Mouse (Mus musculus): ENCODE data around the gene Plxna2.
A peak's percentile ranks its signal among the peaks of the same experiment; 100 is the strongest.

Plxna2 gene

DNA sequence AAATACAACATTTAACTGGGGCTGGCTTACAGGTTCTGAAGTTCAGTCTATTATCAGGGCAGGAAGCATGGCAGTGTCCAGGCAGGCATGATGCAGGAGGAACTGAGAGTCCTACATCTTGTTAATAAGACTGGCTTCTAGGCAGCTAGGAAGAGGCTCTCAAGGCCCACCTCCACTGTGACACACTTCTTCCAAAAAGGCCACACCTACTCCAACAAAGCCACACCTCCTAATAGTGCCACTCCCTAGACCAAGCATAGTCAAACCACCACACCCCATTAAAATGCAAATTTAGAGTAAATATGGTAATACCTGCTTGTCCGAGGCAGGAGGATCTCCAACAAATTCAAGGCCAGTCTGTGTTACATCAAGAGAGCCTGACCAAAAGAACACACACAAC is 156.7 kb downstream of the Plxna2 start:
- DNase-seq: no peak

DNA sequence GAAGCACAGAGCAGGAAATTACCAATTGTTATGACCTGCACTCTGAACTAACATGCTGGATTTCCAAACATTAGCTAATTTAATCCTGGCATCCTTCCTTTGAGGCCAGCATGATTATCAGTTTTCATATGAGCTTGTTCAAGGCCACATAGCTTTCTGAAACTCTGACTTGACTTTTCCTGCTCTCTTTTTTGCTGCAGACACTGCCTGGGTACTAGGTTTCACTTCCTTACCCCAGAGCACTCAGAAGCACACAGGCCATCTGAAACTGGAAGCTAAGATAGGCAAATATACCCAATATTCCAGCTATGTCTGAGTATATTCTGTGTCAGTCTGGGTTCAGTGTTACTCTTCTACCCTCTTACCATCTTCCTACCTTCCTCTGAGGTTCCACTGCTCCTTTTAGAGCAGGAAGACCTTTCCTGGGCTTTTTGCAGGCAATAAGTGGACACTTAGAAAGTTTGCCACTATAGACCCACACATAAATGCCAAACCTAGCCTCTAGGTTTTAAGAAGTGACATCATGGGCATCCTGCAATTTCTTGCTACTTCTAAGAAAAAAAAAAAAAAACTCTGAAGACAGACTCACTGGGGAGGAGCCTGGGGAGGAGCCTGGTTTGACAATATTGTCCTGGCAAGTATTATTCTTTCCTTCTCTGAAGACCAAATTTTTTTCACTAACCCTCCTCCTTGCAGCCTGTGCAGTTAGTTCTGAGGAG is 157.8 kb downstream of the Plxna2 start:
- DNase-seq: no peak

DNA sequence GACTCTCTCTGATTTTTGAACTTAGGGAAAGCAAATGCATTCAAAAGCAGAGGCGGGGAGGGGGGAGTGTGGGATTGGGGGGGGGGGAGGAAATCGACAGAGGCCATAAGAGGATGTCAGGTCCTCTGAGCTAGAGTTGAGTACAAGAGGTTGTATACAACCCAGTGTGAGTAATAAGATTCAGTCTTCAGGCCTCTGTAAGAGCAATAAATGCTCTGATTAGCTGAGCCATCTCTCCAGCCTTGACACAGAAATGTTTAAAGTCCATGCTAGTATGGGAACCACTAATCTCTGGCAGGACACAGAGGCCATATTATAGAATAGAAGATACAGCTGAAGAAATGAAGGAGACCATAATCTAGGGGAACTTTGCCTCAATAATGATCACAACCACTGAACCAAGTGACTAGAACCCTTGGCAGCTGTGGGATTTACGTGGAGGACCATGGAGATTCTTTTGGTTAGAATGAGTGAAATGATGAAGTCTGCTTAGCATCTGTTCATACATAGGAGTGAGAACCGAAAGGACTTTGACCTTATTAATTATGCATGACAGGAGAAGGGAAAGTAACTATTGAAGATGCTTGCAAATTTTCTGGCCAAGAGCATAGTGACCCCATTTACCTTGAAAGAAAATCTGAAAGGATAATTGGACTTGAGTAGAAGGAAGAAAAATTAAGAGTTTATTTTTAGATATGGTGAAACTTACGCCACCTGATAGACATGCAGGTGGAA is 158.7 kb downstream of the Plxna2 start:
- no peak for DNase-seq

DNA sequence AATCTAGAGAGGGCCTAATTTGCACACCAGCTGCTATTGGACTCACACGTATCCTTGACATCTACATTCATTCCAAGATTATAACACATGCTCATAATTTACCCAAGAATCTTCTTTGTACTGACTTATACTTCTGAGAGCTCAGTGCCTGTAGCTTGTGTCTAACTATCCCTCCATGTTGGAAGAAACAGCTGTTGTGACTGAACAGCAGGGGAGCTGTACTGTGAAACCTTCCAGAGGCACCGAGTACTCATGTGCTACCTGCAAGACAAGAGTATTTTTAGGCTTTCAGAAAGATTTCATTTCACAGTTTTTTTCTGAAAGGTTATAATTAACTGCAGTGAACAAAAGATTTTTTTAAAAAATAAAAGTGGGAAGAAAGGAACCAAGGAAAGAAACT is 159.6 kb downstream of the Plxna2 start:
- DNase-seq: no peak

DNA sequence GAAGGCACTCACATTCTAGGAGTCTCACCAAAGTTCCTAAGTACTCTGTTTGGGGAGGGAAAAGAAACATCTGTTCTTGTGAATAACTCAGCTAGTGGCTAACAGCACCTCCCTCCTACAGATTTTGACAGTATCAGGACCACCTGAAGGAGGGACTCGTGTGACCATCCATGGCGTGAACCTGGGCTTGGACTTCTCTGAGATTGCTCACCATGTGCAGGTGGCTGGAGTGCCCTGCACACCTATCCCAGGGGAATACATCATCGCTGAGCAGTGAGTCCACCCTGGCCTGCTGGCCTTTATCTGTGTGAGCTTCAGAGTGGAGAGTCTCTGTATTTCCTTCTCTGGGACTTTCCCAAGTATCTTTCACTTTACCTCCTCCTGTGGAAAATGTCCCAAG is 162.4 kb downstream of the Plxna2 start:
- DNase-seq: no peak

DNA sequence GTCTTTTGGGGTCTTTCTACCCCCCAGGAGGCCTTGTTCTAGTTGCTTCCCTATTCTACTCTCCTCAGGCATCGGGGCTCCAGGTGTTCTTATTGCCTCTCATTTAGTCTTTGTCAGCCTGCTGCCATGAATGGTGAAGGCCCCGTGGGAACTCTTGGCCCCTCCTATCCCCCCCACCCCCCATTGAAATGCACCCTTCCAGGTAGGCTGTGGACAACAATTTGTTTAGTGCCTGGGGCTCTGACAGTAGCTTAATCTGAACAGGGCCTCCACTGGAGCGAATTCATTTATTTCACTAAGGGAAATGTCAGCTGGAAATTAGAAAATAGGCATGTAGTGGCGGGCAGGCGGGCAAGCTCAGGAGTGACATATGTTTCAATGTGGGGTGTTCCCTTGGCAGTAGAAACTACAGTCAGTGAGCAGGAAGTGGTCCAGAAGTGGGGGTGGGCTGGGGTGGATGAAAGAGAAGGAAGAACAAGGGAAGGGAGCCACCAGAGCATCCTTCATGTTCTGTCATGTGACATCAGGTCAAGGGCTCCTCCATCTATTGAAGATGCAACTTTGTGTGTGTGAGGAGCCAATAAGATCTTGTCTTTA is 162.9 kb downstream of the Plxna2 start:
- no peak for DNase-seq

DNA sequence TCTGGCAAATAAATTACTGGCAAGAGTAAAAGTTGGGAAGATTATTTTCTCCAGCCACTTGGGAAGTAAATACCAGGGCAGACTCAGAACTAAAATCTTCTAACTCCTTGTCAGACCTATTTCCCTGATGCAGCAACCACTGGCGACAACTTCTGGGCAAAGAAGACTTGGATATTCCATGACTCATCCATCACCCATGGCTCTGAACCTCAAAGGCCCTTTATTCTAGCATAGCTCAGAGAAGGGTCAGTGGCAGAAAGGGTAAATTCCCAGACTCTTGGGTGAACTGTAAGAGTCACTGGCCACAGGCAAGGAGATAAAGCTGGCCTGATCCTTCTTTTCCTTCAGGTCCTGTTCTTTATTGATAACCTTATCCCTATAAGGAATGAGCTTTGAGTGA is 163.5 kb downstream of the Plxna2 start:
- DNase-seq: no peak

DNA sequence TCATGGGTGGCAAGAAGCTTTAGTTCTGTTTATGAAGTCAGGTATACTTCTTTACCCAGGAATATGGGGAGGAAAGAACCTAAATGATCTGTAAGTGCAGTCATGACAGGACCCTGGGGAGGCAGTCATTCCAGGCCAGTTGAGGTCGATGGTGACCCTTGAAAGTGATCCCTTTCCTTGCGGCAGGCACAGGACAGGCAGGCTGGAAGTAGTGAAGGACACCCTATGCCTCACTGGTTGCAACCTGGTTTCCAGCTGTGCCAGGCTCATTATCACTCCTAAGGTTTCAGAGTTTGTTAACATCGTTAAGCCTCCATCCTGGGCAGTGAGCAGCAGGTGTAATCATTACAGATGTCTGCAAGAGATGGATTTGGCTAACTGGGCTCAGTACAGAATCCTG is 164.3 kb downstream of the Plxna2 start:
- DNase-seq: no peak

DNA sequence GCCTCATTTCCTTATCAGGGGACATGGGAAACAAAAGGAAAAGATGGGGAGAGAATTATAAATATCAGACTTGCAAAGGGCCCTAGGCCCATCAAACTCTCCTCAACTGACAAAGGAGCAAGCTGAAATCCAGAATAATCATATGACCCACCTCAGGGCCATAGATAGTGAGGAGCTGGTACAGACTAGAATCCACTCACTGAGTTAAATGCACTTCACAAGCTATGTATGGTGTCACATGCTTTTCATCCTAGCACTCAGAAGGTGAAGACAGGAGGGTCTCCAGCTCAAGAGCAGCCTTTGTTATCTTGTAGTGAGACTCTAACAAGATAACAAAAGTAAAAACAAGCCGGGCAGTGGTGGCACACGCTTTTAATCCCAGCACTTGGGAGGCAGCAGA is 169.6 kb downstream of the Plxna2 start:
- DNase-seq: no peak

DNA sequence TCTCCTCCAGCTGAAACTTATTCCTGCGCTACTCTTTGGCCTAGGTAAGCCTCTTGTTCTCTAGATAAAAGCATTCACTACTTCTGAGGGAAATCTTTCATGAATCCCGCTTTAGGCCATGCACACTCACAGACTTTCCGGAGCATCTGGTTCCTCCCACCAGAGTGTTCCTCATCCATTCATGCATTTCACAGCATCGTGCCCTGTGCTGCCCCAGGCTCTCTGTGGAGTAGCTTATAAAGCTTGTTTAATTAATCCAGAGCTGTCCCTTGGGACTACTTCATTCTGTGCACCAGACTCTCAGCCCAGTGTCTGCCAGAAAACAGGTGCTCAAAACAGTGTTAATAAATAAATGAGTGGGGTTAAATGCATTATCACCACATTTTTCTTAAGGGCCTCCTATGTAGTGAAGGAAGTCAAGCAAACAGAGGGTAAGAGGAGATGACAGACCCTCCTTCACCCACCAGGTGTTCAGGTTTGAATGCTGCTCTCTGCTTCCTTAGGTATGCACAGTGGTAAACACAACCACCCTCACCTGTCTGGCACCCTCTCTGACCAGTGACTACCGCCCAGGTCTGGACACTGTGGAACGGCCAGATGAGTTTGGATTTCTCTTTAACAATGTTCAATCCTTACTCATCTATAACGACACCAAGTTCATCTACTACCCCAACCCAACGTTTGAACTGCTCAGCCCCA is 175.4 kb downstream of the Plxna2 start:
- no peak for DNase-seq

DNA sequence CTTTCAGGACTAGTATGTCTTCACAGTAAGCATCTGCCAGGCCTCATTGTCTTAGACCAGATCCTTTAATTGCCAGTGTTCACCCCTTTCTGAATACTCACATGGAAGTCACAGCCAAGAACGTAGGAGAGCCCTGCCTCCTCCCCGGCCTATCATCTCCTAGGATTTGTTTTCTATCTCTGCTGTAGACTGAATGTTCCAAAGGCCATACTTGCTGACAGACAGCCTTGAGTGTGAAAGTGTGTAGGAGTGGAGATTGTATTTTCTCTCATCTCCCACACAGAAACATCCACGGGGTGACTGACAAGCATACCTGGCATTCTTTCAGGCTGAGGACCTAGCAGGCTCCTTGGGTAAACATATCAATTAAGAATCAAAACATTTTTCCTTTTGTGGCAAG is 177.3 kb downstream of the Plxna2 start:
- DNase-seq: no peak

DNA sequence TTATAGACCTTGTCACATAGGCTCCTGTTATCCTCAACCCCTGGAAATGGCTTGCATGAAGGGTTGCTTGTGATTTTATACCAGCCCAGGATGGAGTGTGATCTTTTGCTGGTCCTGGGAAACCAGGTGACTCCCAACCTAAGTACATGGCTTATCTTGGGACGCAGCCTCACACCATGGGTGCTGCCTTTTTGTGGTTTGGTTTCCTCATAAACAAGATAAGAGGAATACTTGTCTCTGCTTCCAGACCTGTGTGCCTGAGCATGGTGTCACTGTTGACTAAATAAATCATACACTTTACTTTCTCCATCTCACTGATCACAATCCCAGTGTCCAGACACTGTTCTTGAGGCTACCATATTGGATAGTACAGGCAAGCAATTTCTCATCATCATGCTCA is 179.8 kb downstream of the Plxna2 start:
- no peak for DNase-seq

DNA sequence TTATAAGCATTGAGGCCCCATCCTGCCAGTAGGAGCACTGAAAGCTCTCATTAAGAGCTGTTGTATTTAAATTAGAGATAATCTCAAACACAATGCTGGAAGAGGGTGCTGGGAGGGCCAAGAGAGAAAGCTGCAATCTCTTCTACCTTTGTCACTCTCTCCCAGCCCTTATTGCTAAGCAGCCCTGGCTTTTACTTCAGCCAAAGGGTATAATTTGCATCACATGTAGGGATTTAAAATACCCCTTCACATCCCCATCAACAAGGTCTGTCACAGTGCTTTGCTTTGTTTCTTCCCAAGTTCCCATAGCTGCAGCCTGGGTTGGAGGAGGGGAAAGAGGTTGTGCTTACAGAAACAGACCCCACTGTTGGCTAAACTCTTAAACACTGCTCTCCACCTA is 180.5 kb downstream of the Plxna2 start:
- no peak for DNase-seq

DNA sequence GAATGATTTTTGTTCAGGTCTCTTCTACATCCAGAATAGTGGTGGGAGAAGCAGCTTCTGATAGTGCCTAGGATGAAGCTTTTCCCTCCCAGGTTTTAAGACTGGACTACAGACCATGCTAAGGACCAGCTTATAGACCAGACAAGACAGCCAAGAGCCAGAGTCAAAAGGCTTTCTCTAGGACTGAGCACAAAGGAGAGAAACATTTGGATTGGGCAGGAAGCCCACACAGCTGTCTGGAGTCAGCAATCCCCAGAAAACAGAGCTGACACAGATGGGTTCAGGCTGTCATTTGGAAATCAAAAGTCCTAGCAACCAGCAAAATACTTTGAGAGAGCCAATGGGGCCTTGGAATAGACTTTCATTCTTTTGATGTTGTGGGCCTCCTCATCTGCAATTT is 190.2 kb downstream of the Plxna2 start:
- no peak for DNase-seq

DNA sequence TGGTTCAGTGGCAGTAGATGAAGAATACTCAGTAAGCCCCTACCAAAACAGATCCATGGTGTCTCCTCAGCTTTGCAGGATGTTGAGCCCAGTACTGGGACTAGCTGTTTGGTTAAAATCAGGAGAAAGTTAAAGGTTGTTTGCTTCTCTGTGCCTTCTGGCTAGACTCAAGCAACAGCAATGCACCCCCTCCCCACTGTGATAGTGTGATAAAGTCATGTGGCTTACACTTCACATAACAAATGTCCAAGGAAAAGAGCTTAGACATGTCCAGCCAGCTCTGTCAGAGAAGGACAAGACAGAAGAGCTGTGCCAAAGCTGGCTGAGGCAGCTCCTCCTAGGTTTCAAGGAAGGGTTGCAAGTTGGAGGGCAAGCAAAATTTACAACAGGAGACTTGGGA is 190.7 kb downstream of the Plxna2 start:
- no peak for DNase-seq

DNA sequence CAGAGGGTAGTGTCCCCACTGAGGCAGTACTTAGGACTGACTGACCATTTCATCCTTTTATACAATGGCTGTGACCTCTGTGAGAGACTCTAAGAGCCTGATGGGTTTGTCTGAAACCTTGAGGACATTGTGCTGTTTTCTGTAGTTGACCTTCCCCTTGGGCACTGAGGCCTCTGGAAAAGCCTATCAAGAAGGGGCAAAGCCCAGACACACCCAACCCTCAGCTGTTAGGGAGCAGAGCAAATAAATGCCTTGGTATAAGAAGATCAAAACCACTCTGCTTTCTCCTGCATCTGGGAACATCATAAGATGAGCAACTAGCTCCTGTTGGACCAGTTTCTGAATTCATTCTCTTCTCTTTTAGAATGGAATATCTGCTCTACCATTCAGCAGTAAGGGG is 191.6 kb downstream of the Plxna2 start:
- no peak for DNase-seq

DNA sequence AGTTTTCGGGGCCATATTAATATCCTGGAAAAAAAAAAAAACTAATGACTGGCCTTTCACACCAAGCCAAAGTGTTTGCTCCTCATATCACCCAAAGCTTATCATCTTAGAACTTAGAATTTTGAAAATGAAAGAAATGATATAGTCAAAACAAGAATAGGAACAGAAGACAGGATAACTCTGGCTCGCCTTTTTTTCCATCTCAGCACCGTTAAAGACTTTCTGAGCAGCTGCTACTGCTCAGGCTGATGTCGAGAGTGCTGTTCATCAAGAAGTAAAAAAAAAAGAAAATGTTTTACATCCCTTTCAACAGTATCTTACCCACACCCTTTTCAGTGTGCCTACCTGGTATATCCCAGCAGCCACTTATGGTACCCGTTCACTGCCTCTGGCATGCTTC is 196.2 kb downstream of the Plxna2 start:
- no peak for DNase-seq

DNA sequence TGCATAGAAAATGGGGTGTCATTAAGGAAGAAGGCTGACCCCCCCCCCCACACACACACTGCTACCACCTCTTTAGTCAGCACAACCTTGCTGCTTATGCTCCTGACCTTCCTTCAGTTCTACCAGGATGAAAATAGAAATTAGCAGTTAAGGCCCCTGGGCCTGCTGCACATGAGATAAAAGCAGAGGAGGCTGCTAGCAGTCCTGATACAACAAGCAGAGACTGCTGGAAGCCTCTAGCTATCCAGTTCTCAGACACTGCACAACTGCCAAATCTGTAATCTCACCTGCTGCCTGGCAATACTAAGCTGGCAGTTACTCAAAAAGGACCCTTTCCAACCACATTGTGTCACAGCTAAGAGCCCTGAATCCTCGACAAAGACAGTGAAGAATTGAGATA is 197.5 kb downstream of the Plxna2 start:
- DNase-seq: no peak

DNA sequence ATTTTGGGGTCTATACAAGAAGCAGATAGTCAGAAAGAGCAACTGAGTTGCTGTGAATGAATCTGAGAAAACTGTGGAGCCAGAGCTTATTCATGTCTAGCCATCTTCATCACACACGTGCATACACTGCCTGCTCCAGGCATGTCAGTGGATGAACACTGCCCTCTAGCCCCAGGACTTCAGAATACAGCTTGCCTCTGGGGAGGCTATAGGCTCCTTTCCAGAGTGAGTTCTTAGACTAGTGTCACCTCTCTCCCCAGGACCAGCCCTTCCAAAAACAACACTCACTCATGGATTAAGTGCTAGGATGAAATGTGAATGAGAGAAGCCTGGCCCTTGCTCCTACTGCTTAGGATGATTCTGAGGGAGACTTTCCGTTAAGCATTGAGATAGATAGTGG is 198.9 kb downstream of the Plxna2 start:
- DNase-seq: peak; percentile 71

DNA sequence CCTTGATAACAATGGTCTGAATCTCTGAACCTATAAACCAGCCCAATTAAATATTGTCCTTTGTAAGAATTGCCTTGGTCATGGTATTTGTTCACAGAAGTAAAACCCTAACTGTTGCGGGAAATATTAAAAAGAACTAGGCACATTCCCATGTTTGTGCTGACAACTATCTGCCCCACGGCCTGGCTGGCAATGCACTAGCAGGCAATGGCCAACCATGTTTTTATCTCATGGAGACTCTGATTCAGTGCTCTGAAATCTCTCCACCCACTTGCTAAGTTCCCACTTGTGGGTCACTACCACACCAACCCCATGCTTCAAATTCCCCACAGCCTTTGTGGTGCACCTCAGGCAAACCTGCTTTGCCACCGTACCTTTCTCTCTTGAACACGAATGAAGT is 202.9 kb downstream of the Plxna2 start:
- no peak for DNase-seq

DNA sequence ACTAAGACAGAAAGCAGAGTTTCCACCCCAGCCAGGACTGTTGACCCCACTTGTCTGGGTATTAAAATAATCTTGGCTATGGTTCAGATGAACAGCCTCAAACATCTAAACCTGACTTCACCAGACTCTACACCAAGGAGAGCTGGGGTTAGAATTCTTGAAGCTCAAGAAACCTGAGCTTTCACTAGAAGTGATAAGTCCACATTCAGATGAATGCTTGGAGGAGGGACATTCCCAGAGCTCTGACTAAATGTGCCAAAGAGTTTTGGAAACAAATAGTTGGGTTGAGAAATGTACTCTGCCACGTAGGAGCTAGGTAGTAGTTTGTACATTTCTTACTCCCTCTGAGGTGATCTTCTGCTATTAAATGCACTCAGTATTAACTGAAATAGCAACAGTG is 203.7 kb downstream of the Plxna2 start:
- no peak for DNase-seq

DNA sequence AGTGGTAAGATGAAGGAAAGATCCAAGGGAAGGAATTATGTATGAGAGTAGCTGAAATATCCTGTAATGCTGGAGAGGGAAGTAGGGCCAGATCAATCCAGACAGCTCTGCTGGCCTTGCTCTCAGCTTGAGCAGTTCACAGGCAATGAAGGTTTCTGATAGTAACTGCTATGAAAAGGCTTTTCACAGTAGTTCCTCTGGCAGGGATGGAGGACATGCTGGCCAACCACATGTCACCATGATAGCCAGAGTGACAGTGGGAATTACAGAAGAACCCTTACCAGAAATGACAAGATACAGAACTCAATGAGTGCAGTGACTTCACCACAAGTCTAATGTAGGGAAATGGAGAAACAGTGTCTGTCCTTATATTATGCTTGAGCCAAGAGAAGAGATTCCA is 210.3 kb downstream of the Plxna2 start:
- no peak for DNase-seq

DNA sequence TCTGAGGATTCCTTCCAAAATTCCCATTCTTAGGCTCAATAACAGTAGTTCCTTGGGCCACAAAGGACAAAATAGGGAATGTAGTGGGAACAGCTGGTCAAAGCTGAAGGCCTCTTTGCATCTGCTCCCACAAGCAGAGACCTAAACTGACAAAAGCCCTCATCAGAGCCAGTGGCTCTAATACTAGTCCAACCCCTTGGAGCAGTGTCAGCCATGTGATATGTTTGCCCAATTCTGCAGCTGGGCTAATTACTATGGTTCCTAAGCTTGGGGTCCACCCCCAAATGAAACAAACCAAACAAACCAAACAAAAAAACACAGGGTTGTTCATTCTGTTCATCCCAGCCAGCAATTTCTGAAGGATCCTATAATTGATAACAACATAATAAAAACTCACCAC is 217.2 kb downstream of the Plxna2 start:
- DNase-seq: no peak

DNA sequence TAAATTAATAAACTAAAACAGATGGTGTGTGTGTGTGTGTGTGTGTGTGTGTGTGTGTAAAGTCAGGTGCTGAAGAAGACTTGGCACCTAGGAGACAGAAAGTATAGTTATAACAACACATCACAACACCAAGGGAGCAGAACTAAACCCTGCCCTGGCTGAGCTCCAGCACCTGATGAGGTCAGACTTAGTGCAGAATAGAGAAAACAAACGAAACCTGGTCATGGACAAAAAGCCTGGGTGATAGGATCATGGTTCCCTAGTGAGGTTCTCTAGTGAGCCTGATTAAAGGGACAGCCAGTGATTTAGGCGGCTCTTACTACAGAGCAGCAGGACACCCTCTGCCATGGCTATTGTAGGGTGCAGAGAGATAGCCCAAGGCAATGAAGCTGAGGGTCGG is 218.2 kb downstream of the Plxna2 start:
- DNase-seq: no peak
